Mouse (Mus musculus): ENCODE measurements around the gene Ccn5.
A peak's percentile ranks its signal among the peaks of the same experiment; 100 is the strongest.

The Ccn5 gene

GRCm38 (mm10) chr2:163820607-163821006 lies at the start of gene Ccn5:
Gene Ccn5 (plus strand): TSS chr2:163820861.
- no peak for DNase-seq

GRCm38 (mm10) chr2:163776661-163777060 lies 44.0 kb upstream of the Ccn5 start:
- no peak for DNase-seq

- DNase-seq, result no peak
These were observed 43.6 kb upstream of the Ccn5 start for GRCm38 (mm10) chr2:163777061-163777460.

GRCm38 (mm10) chr2:163778896-163779295 lies 41.8 kb upstream of the Ccn5 start:
- DNase-seq, result no peak

GRCm38 (mm10) chr2:163783368-163783767 lies 37.3 kb upstream of the Ccn5 start:
- DNase-seq, result no peak

- DNase-seq, result no peak
These were observed 36.8 kb upstream of the Ccn5 start for GRCm38 (mm10) chr2:163783901-163784300.

- no peak for DNase-seq
These were observed 33.6 kb upstream of the Ccn5 start for GRCm38 (mm10) chr2:163787086-163787485.

- peak; percentile 49 for DNase-seq
These were observed 33.0 kb upstream of the Ccn5 start for GRCm38 (mm10) chr2:163787709-163788108.

- DNase-seq, result peak; percentile 60
These were observed 32.2 kb upstream of the Ccn5 start for GRCm38 (mm10) chr2:163788484-163788883.

- DNase-seq, result no peak
These were observed 22.2 kb upstream of the Ccn5 start for GRCm38 (mm10) chr2:163798411-163798810.

- DNase-seq, result peak; percentile 51
These were observed 19.8 kb upstream of the Ccn5 start for GRCm38 (mm10) chr2:163800832-163801231.

- no peak for DNase-seq
These were observed 19.3 kb upstream of the Ccn5 start for GRCm38 (mm10) chr2:163801406-163801805.

GRCm38 (mm10) chr2:163803838-163804237 lies 16.8 kb upstream of the Ccn5 start:
- no peak for DNase-seq

- no peak for DNase-seq
These were observed 11.5 kb upstream of the Ccn5 start for GRCm38 (mm10) chr2:163809166-163809565.

GRCm38 (mm10) chr2:163809704-163810103 lies 11.0 kb upstream of the Ccn5 start:
- DNase-seq, result no peak

- no peak for DNase-seq
These were observed 7.6 kb upstream of the Ccn5 start for GRCm38 (mm10) chr2:163813077-163813476.

GRCm38 (mm10) chr2:163814739-163815465 lies 5.8 kb upstream of the Ccn5 start:
- no peak for DNase-seq

GRCm38 (mm10) chr2:163823248-163823647 lies 2.6 kb downstream of the Ccn5 start:
- DNase-seq, result peak; percentile 36

- DNase-seq, result no peak
These were observed 3.1 kb downstream of the Ccn5 start for GRCm38 (mm10) chr2:163823771-163824170.

- DNase-seq, result no peak
These were observed 5.2 kb downstream of the Ccn5 start for GRCm38 (mm10) chr2:163825861-163826260.

GRCm38 (mm10) chr2:163826494-163826893 lies 5.8 kb downstream of the Ccn5 start:
- DNase-seq, result no peak

- no peak for DNase-seq
These were observed 10.5 kb downstream of the Ccn5 start for GRCm38 (mm10) chr2:163831163-163831562.

- peak; percentile 81 for DNase-seq
These were observed 17.4 kb downstream of the Ccn5 start for GRCm38 (mm10) chr2:163838043-163838442.

GRCm38 (mm10) chr2:163839519-163839918 lies 18.9 kb downstream of the Ccn5 start:
- DNase-seq, result no peak

- DNase-seq, result no peak
These were observed 21.4 kb downstream of the Ccn5 start for GRCm38 (mm10) chr2:163842043-163842442.

Data from thymus, postnatal 25 days (tissue).